Mouse (Mus musculus) G1E (cell line): Measurements from ENCODE around the gene Rb1.

ENCODE experiments used
- CTCF ChIP-seq: IDR thresholded peaks from 2 replicates; pipeline ENCODE4 v1.5.1; 2012; ENCODE audit warnings: low read depth, low read length, inconsistent platforms, mixed read lengths
- GATA1 ChIP-seq: IDR thresholded peaks from 2 replicates; pipeline ENCODE4 v1.6.1; 2012; ENCODE audit warnings: borderline replicate concordance, low read length, inconsistent platforms, mixed read lengths
- TAL1 ChIP-seq: conservative IDR thresholded peaks from 2 replicates; pipeline ENCODE4 v1.6.1; 2012; ENCODE audit warnings: low read depth, low read length, inconsistent platforms, mixed read lengths

- TF ChIP-seq TAL1 (no peak), CTCF (no peak), GATA1 (no peak)
Measured at GRCm38 (mm10) chr14:73226346-73226745, 99.3 kb downstream of the Rb1 start.
